Mouse (Mus musculus) hindbrain, postnatal 0 days (tissue): ENCODE measurements at regions not wholly inside any gene's neighbourhood (a gene's known extent, or its start where the extent isn't known, plus 50 kb on each side); places are given as distances from the start of the nearest gene placed in this dataset.

ENCODE experiments used
- ATAC-seq: fragments of 200-750 bp; cut with Nextera tagmentation; 2 replicates; pipeline ENCODE4 v1.8.0; 2017; ENCODE audit warnings: mild to moderate bottlenecking, moderate TSS enrichment, moderate library complexity
- DNase-seq: peaks from one replicate; pipeline ENCODE4 v3.0.0-alpha.2; 2015; ENCODE audit warnings: low spot score
- H3K27ac ChIP-seq: fragments of 300-500 bp; sonication (generic); 2 replicates; pipeline ENCODE4 v1.5.1; 2014; ENCODE audit warnings: mild to moderate bottlenecking
- H3K27me3 ChIP-seq: fragments of 300-500 bp; sonication (generic); 2 replicates; pipeline ENCODE4 v1.6.1; 2014; ENCODE audit warnings: low read length, mixed read lengths; ENCODE audit not compliant: insufficient read depth
- H3K36me3 ChIP-seq: fragments of 300-500 bp; sonication (generic); 2 replicates; pipeline ENCODE4 v1.6.1; 2014; ENCODE audit warnings: low read length, mixed read lengths; ENCODE audit not compliant: insufficient read depth
- H3K4me1 ChIP-seq: fragments of 300-500 bp; sonication (generic); 2 replicates; pipeline ENCODE4 v1.6.1; 2014; ENCODE audit warnings: antibody characterized with exemption, low read length, mixed read lengths; ENCODE audit not compliant: insufficient read depth
- H3K4me2 ChIP-seq: fragments of 300-500 bp; sonication (generic); 2 replicates; pipeline ENCODE4 v1.6.1; 2014; ENCODE audit warnings: low read depth, mild to moderate bottlenecking, low read length, moderate library complexity, mixed read lengths
- H3K4me3 ChIP-seq: fragments of 300-500 bp; sonication (generic); 2 replicates; pipeline ENCODE4 v1.5.1; 2014; ENCODE audit warnings: low read length
- H3K9ac ChIP-seq: fragments of 300-500 bp; sonication (generic); replicated peaks from 2 replicates; pipeline ENCODE4 v1.6.1; 2014; ENCODE audit warnings: mild to moderate bottlenecking, low read length, moderate library complexity, mixed read lengths
- H3K9me3 ChIP-seq: fragments of 300-500 bp; sonication (generic); 2 replicates; pipeline ENCODE4 v1.6.1; 2016; ENCODE audit warnings: low read length, mixed read lengths
- CTCF ChIP-seq: IDR thresholded peaks from 2 replicates; pipeline ENCODE4 v1.5.1; 2016; ENCODE audit warnings: antibody characterized with exemption, control low read depth, low read depth
- WGBS: fragments of 180-500 bp; shearing (Covaris S2); extraction: QIAGEN DNeasy Blood & Tissue Kit; methylation state at CpG from one replicate; pipeline ENCODE4 v1.1.7; 2014; 5-methylcytosine and 5-hydroxymethylcytosine counted together

- no peaks in the 10 kb centered on the region for H3K36me3 ChIP-seq
- no peak overlapping the region for H3K4me2 ChIP-seq
- H3K27ac ChIP-seq: no peak overlapping the region
- 86% methylated on average over 7 of the region's 7 CpGs for WGBS
- ATAC-seq: no peak
- H3K4me1 ChIP-seq: no peaks in the 10 kb centered on the region
- no peak for TF ChIP-seq CTCF
- H3K9ac ChIP-seq: no peak overlapping the region
- H3K9me3 ChIP-seq: no peaks in the 10 kb centered on the region
- no peak for DNase-seq
- H3K4me3 ChIP-seq: no peak overlapping the region
- no peaks in the 10 kb centered on the region for H3K27me3 ChIP-seq
Observed at GRCm38 (mm10) chr8:46384926-46385325, 85.9 kb upstream of the Acsl1 start.

GRCm38 (mm10) chr8:46385806-46386205 is 85.0 kb upstream of the Acsl1 start:
- Histone ChIP-seq H3K4me2 (no peak overlapping the region), H3K9me3 (no peaks in the 10 kb centered on the region), H3K27ac (no peak overlapping the region), H3K4me1 (no peaks in the 10 kb centered on the region), H3K4me3 (no peak overlapping the region), H3K36me3 (no peaks in the 10 kb centered on the region), H3K27me3 (no peaks in the 10 kb centered on the region), H3K9ac (no peak overlapping the region)
- WGBS: 97% methylated on average over 6 of the region's 6 CpGs
- DNase-seq (no peak), ATAC-seq (no peak)
- TF ChIP-seq CTCF: no peak

GRCm38 (mm10) chr8:46386553-46386952 is 84.3 kb upstream of the Acsl1 start:
- ATAC-seq (no peak), DNase-seq (no peak)
- Histone ChIP-seq H3K27ac (no peak overlapping the region), H3K4me2 (no peak overlapping the region), H3K9me3 (no peaks in the 10 kb centered on the region), H3K9ac (no peak overlapping the region), H3K27me3 (no peaks in the 10 kb centered on the region), H3K36me3 (no peaks in the 10 kb centered on the region), H3K4me3 (no peak overlapping the region), H3K4me1 (no peaks in the 10 kb centered on the region)
- 82% methylated on average over 4 of the region's 4 CpGs for WGBS
- TF ChIP-seq CTCF: no peak

- no peak for DNase-seq
- 84% methylated on average over 5 of the region's 5 CpGs for WGBS
- no peaks in the 10 kb centered on the region for H3K36me3 ChIP-seq
Observed at GRCm38 (mm10) chr8:46387037-46387436, 83.8 kb upstream of the Acsl1 start.

GRCm38 (mm10) chr8:46388421-46388820 is 82.4 kb upstream of the Acsl1 start:
- WGBS: 90% methylated on average over 3 of the region's 3 CpGs
- no peak for ATAC-seq

More at GRCm38 (mm10) chr8:46387037-46387436, 83.8 kb upstream of the Acsl1 start:
- H3K27ac ChIP-seq: no peak overlapping the region
- no peak for ATAC-seq
- no peaks in the 10 kb centered on the region for H3K27me3 ChIP-seq
- TF ChIP-seq CTCF: no peak
- H3K9me3 ChIP-seq: no peaks in the 10 kb centered on the region
- H3K4me3 ChIP-seq: no peak overlapping the region
- no peak overlapping the region for H3K9ac ChIP-seq
- H3K4me1 ChIP-seq: no peaks in the 10 kb centered on the region
- no peak overlapping the region for H3K4me2 ChIP-seq

GRCm38 (mm10) chr8:46390431-46390830 is 80.4 kb upstream of the Acsl1 start:
- no peaks in the 10 kb centered on the region for H3K9me3 ChIP-seq
- DNase-seq (no peak), ATAC-seq (no peak)
- no peaks in the 10 kb centered on the region for H3K4me1 ChIP-seq
- no peak for TF ChIP-seq CTCF
- H3K27ac ChIP-seq: no peak overlapping the region
- H3K4me2 ChIP-seq: no peak overlapping the region
- no peaks in the 10 kb centered on the region for H3K36me3 ChIP-seq
- no peaks in the 10 kb centered on the region for H3K27me3 ChIP-seq
- H3K4me3 ChIP-seq: no peak overlapping the region
- WGBS: 79% methylated on average over 6 of the region's 6 CpGs
- no peak overlapping the region for H3K9ac ChIP-seq

More at GRCm38 (mm10) chr8:46388421-46388820, 82.4 kb upstream of the Acsl1 start:
- Histone ChIP-seq H3K27ac (no peak overlapping the region), H3K9ac (no peak overlapping the region), H3K27me3 (no peaks in the 10 kb centered on the region), H3K4me2 (no peak overlapping the region), H3K9me3 (no peaks in the 10 kb centered on the region), H3K36me3 (no peaks in the 10 kb centered on the region), H3K4me1 (no peaks in the 10 kb centered on the region), H3K4me3 (no peak overlapping the region)
- TF ChIP-seq CTCF: no peak
- no peak for DNase-seq

- 93% methylated on average over 6 of the region's 6 CpGs for WGBS
- Histone ChIP-seq H3K4me3 (no peak overlapping the region), H3K27ac (no peak overlapping the region), H3K4me1 (no peaks in the 10 kb centered on the region), H3K9ac (no peak overlapping the region), H3K36me3 (no peaks in the 10 kb centered on the region), H3K4me2 (no peak overlapping the region), H3K9me3 (no peaks in the 10 kb centered on the region), H3K27me3 (no peaks in the 10 kb centered on the region)
- DNase-seq (no peak), ATAC-seq (no peak)
- no peak for TF ChIP-seq CTCF
Observed at GRCm38 (mm10) chr8:46391678-46392077, 79.2 kb upstream of the Acsl1 start.
